Mouse (Mus musculus): ENCODE measurements around the gene Bptf. TPM values are rescaled to one million over a fixed set of nuclear protein-coding genes. Genes with fewer than 3 reads are reported as not detected.
"Not testable (repeated sequence)": the region's sequence is repeated elsewhere in the genome, so short reads cannot be mapped to it uniquely, and the experiment has no call there.

Bptf gene
- polyA plus RNA-seq, 1 experiment from 2014 or later = 19.1 TPM

DNA sequence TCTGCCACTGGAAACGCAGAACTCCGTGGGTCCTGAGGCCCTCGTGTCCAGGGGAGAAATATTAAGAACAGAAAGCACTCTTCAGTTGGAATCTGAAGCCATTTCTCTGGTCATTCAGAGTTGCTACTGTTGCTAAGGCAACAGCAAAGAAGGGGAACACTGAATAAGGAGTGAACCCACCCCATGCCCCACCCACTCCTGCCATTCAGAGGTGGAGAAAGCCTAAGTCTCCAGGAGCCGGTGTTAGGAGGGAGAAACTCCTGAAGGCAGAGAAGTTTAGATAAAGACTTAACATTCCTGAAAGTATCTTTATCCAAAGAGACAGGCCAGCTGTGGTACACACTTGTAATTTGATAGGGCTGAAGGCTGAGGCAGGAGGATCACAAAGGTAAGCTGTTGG lies 112.6 kb downstream of the Bptf start:
- Histone ChIP-seq H3K9ac (ENCODE audit: low read depth, low read length) (no peak overlapping the region), H3K27me3 (replicated peaks; ENCODE audit: control insufficient read depth, insufficient read depth, low read length) (no peaks in the 10 kb centered on the region), H3K36me3 (ENCODE audit: control insufficient read depth, insufficient read depth, low read length) (no peaks in the 10 kb centered on the region), H3K4me2 (ENCODE audit: low read depth, low read length) (no peak overlapping the region), H3K27ac (ENCODE audit: low read length) (no peak overlapping the region), H3K4me1 (ENCODE audit: control insufficient read depth, insufficient read depth, low read length) (peaks cover 12% of the 10 kb centered on the region), H3K4me3 (ENCODE audit: low read length) (no peak overlapping the region), H3K9me3 (ENCODE audit: control insufficient read depth, low read length) (no peaks in the 10 kb centered on the region)
- WGBS = 72% methylated on average over 4 of the region's 4 CpGs
- ATAC-seq = no peak

DNA sequence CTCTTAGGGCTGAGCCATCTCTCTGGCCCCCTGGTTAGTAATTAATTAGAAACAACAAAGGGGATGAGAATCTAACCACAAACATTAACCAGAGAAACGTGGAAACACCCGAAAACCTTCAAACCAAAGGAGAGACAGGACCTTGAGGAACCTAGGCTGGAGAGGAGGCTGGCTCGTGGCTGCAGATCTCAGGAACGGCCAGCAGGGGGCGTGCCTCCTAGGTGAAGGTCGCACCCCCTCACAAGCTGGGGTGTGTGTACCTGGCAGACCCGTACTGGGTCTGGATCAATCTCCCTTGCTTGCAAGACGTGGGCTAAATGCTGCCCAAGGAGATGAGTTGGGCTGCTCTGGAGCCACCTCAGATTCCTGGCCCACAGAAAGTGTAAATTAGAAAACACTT lies 113.3 kb downstream of the Bptf start:
- H3K4me3 ChIP-seq (ENCODE audit: low read length) = no peak overlapping the region
- H3K4me2 ChIP-seq (ENCODE audit: low read depth, low read length) = no peak overlapping the region
- H3K4me1 ChIP-seq (ENCODE audit: control insufficient read depth, insufficient read depth, low read length) = peaks cover 7% of the 10 kb centered on the region; the same call in 1 of the 2 replicates
- no peak overlapping the region for H3K9ac ChIP-seq (ENCODE audit: low read depth, low read length)
- no peaks in the 10 kb centered on the region for H3K9me3 ChIP-seq (ENCODE audit: control insufficient read depth, low read length)
- H3K36me3 ChIP-seq (ENCODE audit: control insufficient read depth, insufficient read depth, low read length) = no peaks in the 10 kb centered on the region
- no peak for ATAC-seq
- H3K27ac ChIP-seq (ENCODE audit: low read length) = no peak overlapping the region
- no peaks in the 10 kb centered on the region for H3K27me3 ChIP-seq (replicated peaks; ENCODE audit: control insufficient read depth, insufficient read depth, low read length)
- WGBS = 34% methylated on average over 8 of the region's 8 CpGs

DNA sequence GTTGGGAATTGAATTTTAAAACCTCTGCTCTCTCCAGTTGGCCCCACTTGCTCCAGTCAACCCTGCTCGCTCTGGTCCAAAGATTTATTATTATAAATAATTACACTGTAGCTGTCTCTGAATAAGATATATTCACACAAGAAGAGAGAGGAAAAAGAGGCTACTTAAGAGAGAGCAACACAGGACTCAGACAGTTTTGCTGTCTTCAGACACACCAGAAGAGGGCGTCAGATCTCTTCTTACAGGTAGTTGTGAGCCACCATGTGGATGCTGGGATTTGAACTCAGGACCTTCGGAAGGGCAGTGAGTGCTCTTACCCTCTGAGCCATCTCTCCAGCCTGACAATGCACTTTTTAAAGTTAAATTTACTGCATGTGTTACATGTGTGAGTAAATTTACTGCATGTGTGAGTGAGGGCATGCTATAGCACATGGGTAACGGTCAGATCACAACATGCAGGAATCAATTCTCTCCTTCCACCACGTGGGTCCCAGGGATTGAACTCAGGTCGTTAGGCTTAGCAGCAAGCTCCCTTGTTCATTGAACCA lies 114.5 kb downstream of the Bptf start:
- Histone ChIP-seq H3K36me3 (ENCODE audit: control insufficient read depth, insufficient read depth, low read length) (no peaks in the 10 kb centered on the region), H3K27me3 (replicated peaks; ENCODE audit: control insufficient read depth, insufficient read depth, low read length) (no peaks in the 10 kb centered on the region), H3K27ac (ENCODE audit: low read length) (no peak overlapping the region), H3K9me3 (ENCODE audit: control insufficient read depth, low read length) (no peaks in the 10 kb centered on the region), H3K9ac (ENCODE audit: low read depth, low read length) (no peak overlapping the region), H3K4me1 (ENCODE audit: control insufficient read depth, insufficient read depth, low read length) (peaks cover 5% of the 10 kb centered on the region; the same call in 1 of the 2 replicates), H3K4me3 (ENCODE audit: low read length) (no peak overlapping the region), H3K4me2 (ENCODE audit: low read depth, low read length) (no peak overlapping the region)
- 60% methylated on average over 6 of the region's 6 CpGs for WGBS
- ATAC-seq = no peak

DNA sequence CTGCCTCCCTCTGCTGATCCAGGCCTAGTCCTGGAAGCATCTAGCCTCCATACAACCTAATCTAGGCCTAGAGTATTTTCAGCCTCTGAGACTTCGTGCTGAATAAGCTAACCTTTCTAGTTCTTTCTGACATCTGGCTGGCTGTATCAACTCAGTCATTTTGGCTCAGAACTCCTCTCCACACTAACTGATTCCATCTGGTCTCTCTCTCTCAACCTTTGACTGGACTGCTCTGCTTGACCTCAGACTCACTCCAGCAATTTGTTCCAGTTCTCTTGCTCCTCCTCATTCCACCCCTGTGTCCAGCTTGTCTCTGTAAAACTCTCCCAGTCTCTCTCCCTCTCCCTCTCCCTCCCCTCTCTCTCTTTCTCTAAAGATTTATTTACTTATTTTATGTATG lies 115.0 kb downstream of the Bptf start:
- Histone ChIP-seq H3K4me3 (ENCODE audit: low read length) (no peak overlapping the region), H3K9ac (ENCODE audit: low read depth, low read length) (no peak overlapping the region), H3K27ac (ENCODE audit: low read length) (no peak overlapping the region), H3K9me3 (ENCODE audit: control insufficient read depth, low read length) (no peaks in the 10 kb centered on the region), H3K27me3 (replicated peaks; ENCODE audit: control insufficient read depth, insufficient read depth, low read length) (no peaks in the 10 kb centered on the region), H3K4me1 (ENCODE audit: control insufficient read depth, insufficient read depth, low read length) (peaks cover 5% of the 10 kb centered on the region; the same call in 1 of the 2 replicates), H3K4me2 (ENCODE audit: low read depth, low read length) (no peak overlapping the region), H3K36me3 (ENCODE audit: control insufficient read depth, insufficient read depth, low read length) (no peaks in the 10 kb centered on the region)
- ATAC-seq = no peak
- WGBS = 46% methylated on average over 1 of the region's 1 CpGs

DNA sequence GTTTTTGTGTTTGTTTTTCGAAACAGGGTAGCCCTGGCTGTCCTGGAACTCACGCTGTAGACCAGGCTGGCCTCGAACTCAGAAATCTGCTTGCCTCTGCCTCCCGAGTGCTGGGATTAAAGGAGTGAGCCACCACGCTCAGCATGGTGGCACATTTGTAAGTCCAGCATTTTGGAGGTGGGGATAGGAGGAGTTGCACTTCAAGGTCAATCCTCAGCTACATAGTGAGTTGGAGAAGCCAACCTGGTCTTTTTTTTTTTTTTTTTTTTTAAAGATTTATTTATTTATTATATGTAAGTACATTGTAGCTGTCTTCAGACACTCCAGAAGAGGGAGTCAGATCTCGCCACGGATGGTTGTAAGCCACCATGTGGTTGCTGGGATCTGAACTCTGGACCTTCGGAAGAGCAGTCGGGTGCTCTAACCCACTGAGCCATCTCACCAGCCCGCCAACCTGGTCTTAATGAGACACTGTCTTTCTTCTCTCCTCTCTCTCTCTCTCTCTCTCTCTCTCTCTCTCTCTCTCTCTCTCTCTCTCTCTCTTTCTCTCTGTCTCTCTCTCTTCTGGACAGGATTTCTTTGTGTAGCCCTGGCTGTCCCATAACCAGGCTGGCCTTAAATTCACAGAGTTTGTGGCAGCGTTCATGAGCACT lies 116.3 kb downstream of the Bptf start:
- H3K4me2 ChIP-seq (ENCODE audit: low read depth, low read length); H3K9me3 ChIP-seq (ENCODE audit: control insufficient read depth, low read length); H3K36me3 ChIP-seq (ENCODE audit: control insufficient read depth, insufficient read depth, low read length); H3K27me3 ChIP-seq (replicated peaks; ENCODE audit: control insufficient read depth, insufficient read depth, low read length); ATAC-seq; H3K9ac ChIP-seq (ENCODE audit: low read depth, low read length); H3K27ac ChIP-seq (ENCODE audit: low read length); H3K4me3 ChIP-seq (ENCODE audit: low read length): not testable (repeated sequence)
- WGBS = 75% methylated on average over 11 of the region's 11 CpGs
- peaks cover 13% of the 10 kb centered on the region for H3K4me1 ChIP-seq (ENCODE audit: control insufficient read depth, insufficient read depth, low read length)

DNA sequence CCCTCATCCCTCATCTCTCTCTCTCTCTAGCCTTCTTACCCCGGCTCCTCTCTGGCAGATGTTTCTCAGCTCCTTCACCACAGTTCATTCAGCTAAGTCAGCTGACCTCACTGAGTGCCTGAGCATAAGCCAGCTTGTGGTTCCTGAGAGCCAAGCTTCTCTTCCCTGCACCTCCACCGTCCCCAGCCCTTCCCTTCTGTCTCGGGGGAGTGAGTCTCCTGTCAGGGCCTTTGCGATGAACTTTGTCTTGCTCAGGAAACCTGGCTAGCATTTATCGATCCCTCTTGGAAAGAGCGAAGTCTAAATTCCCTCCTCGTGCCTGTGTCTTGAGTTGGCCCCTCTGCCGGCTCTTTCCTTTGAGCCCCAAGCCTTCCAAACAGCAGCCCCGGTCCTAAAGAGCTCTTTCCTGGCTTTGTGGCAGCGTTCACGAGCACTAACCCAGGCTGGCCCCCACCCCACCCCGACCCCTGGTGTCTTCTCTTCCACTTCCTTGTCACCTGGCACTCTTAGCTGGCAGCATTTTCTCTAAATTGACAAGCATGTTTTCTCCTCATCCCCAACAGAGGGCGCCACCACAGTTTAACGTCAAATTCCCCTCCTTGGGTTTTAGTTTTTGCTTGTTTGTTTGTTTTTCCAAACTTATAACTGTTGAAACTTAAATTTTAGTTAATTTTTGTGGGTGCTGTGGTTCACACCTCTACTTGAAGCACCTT lies 117.2 kb downstream of the Bptf start:
- Histone ChIP-seq H3K4me3 (ENCODE audit: low read length) (peak overlapping the region; percentile 16; the same call in 1 of the 2 replicates), H3K27ac (ENCODE audit: low read length) (peak overlapping the region; percentile 84), H3K27me3 (replicated peaks; ENCODE audit: control insufficient read depth, insufficient read depth, low read length) (no peaks in the 10 kb centered on the region), H3K4me1 (ENCODE audit: control insufficient read depth, insufficient read depth, low read length) (peaks cover 13% of the 10 kb centered on the region), H3K9me3 (ENCODE audit: control insufficient read depth, low read length) (no peaks in the 10 kb centered on the region), H3K36me3 (ENCODE audit: control insufficient read depth, insufficient read depth, low read length) (no peaks in the 10 kb centered on the region), H3K9ac (ENCODE audit: low read depth, low read length) (peak overlapping the region; percentile 45; the same call in 1 of the 2 replicates), H3K4me2 (ENCODE audit: low read depth, low read length) (peak overlapping the region; percentile 38)
- WGBS = 32% methylated on average over 14 of the region's 14 CpGs
- ATAC-seq = peak; percentile 26

DNA sequence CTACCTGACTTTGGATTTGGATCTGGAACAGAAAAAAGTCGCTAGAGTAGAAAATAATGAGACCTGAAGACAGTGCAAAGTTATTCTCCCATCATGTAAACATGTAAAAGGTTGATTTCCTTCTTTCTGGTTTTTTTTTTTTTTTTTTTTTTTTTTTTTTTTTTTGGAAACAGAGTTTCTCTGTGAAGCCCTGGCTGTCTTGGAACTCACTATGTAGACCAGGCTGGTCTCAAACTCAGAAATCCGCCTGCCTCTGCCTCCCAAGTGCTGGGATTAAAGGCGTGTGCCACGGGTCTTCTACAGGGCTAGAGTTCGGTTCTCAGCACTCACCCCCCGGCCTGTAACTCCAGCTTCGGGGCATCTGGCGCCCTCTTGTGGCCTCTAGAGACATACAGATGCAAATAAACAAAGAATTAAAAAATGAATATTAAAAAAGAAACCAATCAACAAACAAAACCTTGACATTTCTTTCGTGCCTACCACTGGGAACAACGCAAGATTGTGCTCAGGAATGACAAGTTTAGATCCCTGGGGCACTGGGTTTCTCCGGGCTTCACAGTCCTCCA lies 117.8 kb downstream of the Bptf start:
- H3K4me2 ChIP-seq (ENCODE audit: low read depth, low read length) = peak overlapping the region; percentile 38; the same call in 1 of the 2 replicates
- no peaks in the 10 kb centered on the region for H3K27me3 ChIP-seq (replicated peaks; ENCODE audit: control insufficient read depth, insufficient read depth, low read length)
- no peaks in the 10 kb centered on the region for H3K36me3 ChIP-seq (ENCODE audit: control insufficient read depth, insufficient read depth, low read length)
- H3K4me1 ChIP-seq (ENCODE audit: control insufficient read depth, insufficient read depth, low read length) = peaks cover 13% of the 10 kb centered on the region
- peak overlapping the region; percentile 84 for H3K27ac ChIP-seq (ENCODE audit: low read length)
- 79% methylated on average over 11 of the region's 11 CpGs for WGBS
- peak overlapping the region; percentile 16; the same call in 1 of the 2 replicates for H3K4me3 ChIP-seq (ENCODE audit: low read length)
- no peaks in the 10 kb centered on the region for H3K9me3 ChIP-seq (ENCODE audit: control insufficient read depth, low read length)
- 0 out of 2 replicates have a peak overlapping the region, but pooled peaks have one; percentile 45 for H3K9ac ChIP-seq (ENCODE audit: low read depth, low read length)
- no peak for ATAC-seq

DNA sequence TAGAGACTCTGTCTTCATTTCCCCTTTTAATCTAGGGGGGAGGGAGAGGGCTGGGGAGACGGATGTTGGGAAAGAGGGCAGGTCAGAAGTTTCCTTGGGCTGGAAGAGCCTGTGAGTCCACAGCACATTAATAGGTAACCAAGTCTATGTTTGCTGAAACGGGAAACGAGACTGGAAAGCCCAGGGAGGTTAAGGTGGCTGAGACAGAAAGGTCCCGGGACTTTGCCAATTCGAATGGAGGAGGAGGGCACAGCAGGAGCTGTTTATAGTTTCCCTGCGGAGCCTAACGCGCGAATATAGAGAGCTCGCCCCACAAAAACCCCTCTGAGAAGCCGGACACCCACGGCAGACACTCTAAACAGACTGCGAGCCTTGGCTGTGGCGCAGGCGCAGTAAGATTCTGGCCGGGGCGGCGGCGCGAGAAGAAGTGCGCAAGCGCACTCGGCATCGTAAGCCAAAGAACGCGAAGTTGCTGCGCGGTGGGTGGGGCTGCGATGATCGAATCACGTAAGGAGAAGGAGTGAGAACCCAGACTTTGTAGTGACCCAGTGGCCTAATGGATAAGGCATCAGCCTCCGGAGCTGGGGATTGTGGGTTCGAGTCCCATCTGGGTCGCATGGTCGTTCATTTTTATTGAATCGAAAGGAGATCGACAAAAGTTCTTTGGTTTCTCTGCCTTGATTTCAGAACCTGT lies 119.5 kb downstream of the Bptf start:
- Histone ChIP-seq H3K36me3 (ENCODE audit: control insufficient read depth, insufficient read depth, low read length) (no peaks in the 10 kb centered on the region), H3K27me3 (replicated peaks; ENCODE audit: control insufficient read depth, insufficient read depth, low read length) (no peaks in the 10 kb centered on the region), H3K27ac (ENCODE audit: low read length) (peak overlapping the region; percentile 90), H3K9me3 (ENCODE audit: control insufficient read depth, low read length) (no peaks in the 10 kb centered on the region), H3K4me1 (ENCODE audit: control insufficient read depth, insufficient read depth, low read length) (peaks cover 13% of the 10 kb centered on the region), H3K9ac (ENCODE audit: low read depth, low read length) (peak overlapping the region; percentile 69), H3K4me3 (ENCODE audit: low read length) (peak overlapping the region; percentile 51), H3K4me2 (ENCODE audit: low read depth, low read length) (peak overlapping the region; percentile 58)
- peak; percentile 91 for ATAC-seq
- WGBS = under 1% methylated on average over 37 of the region's 37 CpGs

All from intestine, embryonic 16.5 days (tissue).